Mouse (Mus musculus) bone marrow, adult 2 months (tissue): ENCODE results near the gene Mrpl53. TPM values are rescaled to one million over a fixed set of nuclear protein-coding genes. Genes with fewer than 3 reads are reported as not detected.
A peak's percentile ranks its signal among the peaks of the same experiment; 100 is the strongest.

Experiments
- H3K27ac ChIP-seq: fragments of 200-500 bp; 2 replicates; pipeline ENCODE4 v1.5.1; 2012; ENCODE audit warnings: low read depth, mild to moderate bottlenecking, control low read depth, inconsistent platforms, low read length; ENCODE audit not compliant: control insufficient read depth, poor library complexity, insufficient read depth
- H3K4me1 ChIP-seq: fragments of 200-500 bp; 2 replicates; pipeline ENCODE4 v1.6.1; 2011; ENCODE audit warnings: low read length; ENCODE audit not compliant: control insufficient read depth, insufficient read depth
- H3K4me3 ChIP-seq: fragments of 200-500 bp; replicated peaks from 2 replicates; pipeline ENCODE3; 2011; ENCODE audit warnings: mild to moderate bottlenecking, low read depth, low read length, control low read depth; ENCODE audit not compliant: control insufficient read depth
- CTCF ChIP-seq: fragments of 200-500 bp; IDR thresholded peaks from 2 replicates; pipeline ENCODE4 v1.5.1; 2011; ENCODE audit warnings: low read length, control low read depth; ENCODE audit not compliant: control insufficient read depth, insufficient read depth
- POLR2A ChIP-seq: fragments of 200-500 bp; IDR thresholded peaks from 2 replicates; pipeline ENCODE4 v1.6.1; 2011; ENCODE audit warnings: low read depth, mild to moderate bottlenecking, control low read depth, low read length, borderline replicate concordance; ENCODE audit not compliant: control insufficient read depth
- WGBS: fragments of 180-500 bp; shearing (Covaris S2); methylation state at CpG from one replicate; pipeline ENCODE4 v1.1.7; 2018; 5-methylcytosine and 5-hydroxymethylcytosine counted together
- polyA plus RNA-seq: library from polyadenylated mRNA; stranded (reverse); fragments of >200 nt; gene quantifications from 2 replicates; pipeline ENCODE4 v1.2.4, GENCODE M21; 2011; ENCODE audit warnings: low replicate concordance; ENCODE audit not compliant: missing spikeins, insufficient read depth, insufficient read length

Mrpl53 gene
- polyA plus RNA-seq, 1 experiment, result 49.7 TPM

GRCm38 (mm10) chr6:83136291-83136880, 27.5 kb downstream of the Mrpl53 start:
- Histone ChIP-seq H3K27ac (no peak overlapping the region), H3K4me1 (peaks cover 3% of the 10 kb centered on the region; the same call in 1 of the 2 replicates), H3K4me3 (no peak overlapping the region)
- 56% methylated on average over 5 of the region's 5 CpGs for WGBS
- TF ChIP-seq CTCF, result no peak
- no peak for TF ChIP-seq POLR2A

GRCm38 (mm10) chr6:83136881-83137575, 28.2 kb downstream of the Mrpl53 start:
- 4% methylated on average over 26 of the region's 26 CpGs for WGBS
- Histone ChIP-seq H3K4me3 (peak overlapping the region; percentile 35), H3K4me1 (peaks cover 3% of the 10 kb centered on the region; the same call in 1 of the 2 replicates), H3K27ac (no peak overlapping the region; the same call in 1 of the 2 replicates)
- TF ChIP-seq CTCF (no peak), POLR2A (no peak)

GRCm38 (mm10) chr6:83137576-83137950, 28.7 kb downstream of the Mrpl53 start:
- H3K4me3 ChIP-seq, result peak overlapping the region; percentile 35
- TF ChIP-seq CTCF (no peak), POLR2A (0 out of 2 replicates have a peak, but pooled peaks have one; percentile 8)
- no peak overlapping the region for H3K27ac ChIP-seq
- WGBS, result under 1% methylated on average over 12 of the region's 12 CpGs
- H3K4me1 ChIP-seq, result peaks cover 3% of the 10 kb centered on the region; the same call in 1 of the 2 replicates

GRCm38 (mm10) chr6:83138056-83138455, 29.2 kb downstream of the Mrpl53 start:
- H3K4me1 ChIP-seq, result peaks cover 3% of the 10 kb centered on the region; the same call in 1 of the 2 replicates
- 4% methylated on average over 11 of the region's 11 CpGs for WGBS
- TF ChIP-seq CTCF, result no peak
- no peak for TF ChIP-seq POLR2A

GRCm38 (mm10) chr6:83140044-83140443, 31.2 kb downstream of the Mrpl53 start:
- Histone ChIP-seq H3K27ac (no peak overlapping the region), H3K4me1 (peaks cover 2% of the 10 kb centered on the region; the same call in 1 of the 2 replicates), H3K4me3 (no peak overlapping the region)
- WGBS, result 87% methylated on average over 8 of the region's 8 CpGs
- TF ChIP-seq CTCF (no peak), POLR2A (no peak)

More at GRCm38 (mm10) chr6:83138056-83138455, 29.2 kb downstream of the Mrpl53 start:
- Histone ChIP-seq H3K4me3 (no peak overlapping the region), H3K27ac (no peak overlapping the region)

- no peak for TF ChIP-seq CTCF
- TF ChIP-seq POLR2A, result no peak
- 81% methylated on average over 4 of the region's 4 CpGs for WGBS
Measured at GRCm38 (mm10) chr6:83141636-83142035, 32.8 kb downstream of the Mrpl53 start.

GRCm38 (mm10) chr6:83142211-83142731, 33.4 kb downstream of the Mrpl53 start:
- Histone ChIP-seq H3K27ac (no peak overlapping the region), H3K4me1 (peaks cover 2% of the 10 kb centered on the region; the same call in 1 of the 2 replicates), H3K4me3 (no peak overlapping the region)
- TF ChIP-seq CTCF (no peak), POLR2A (no peak)
- 27% methylated on average over 41 of the region's 41 CpGs for WGBS

More at GRCm38 (mm10) chr6:83141636-83142035, 32.8 kb downstream of the Mrpl53 start:
- peaks cover 2% of the 10 kb centered on the region; the same call in 1 of the 2 replicates for H3K4me1 ChIP-seq
- H3K27ac ChIP-seq, result no peak overlapping the region
- H3K4me3 ChIP-seq, result no peak overlapping the region

- peaks cover under 1% of the 10 kb centered on the region; the same call in 1 of the 2 replicates for H3K4me1 ChIP-seq
- H3K27ac ChIP-seq, result no peak overlapping the region
- H3K4me3 ChIP-seq, result no peak overlapping the region
- 75% methylated on average over 11 of the region's 11 CpGs for WGBS
- no peak for TF ChIP-seq POLR2A
- TF ChIP-seq CTCF, result no peak
Measured at GRCm38 (mm10) chr6:83142886-83143285, 34.0 kb downstream of the Mrpl53 start.
